In the genomic region with DNA sequence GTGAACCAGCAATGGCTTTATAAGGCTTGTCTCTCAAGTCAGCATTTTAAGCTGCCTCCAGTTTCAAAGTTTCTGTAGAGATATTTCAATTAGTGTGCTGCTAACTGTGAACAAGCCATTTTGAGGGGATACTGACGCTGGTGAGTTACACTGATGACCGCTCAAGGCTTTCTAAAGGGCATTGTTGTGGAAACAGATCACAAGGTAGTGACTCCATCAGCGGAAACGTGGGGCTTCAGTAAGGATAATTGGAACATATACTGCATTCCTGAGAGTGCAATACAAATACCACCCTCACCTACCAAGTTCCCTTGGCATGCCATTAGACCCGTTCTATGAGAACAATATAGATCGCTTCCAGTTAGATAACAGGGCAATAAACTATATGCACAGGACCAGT, we compare ENCODE assay signal across 17 mouse cellular contexts.
"Had no signal": no experiment of that assay in that cellular context is flagged by ENCODE, and none has a peak within 500 bp of the region (broad histone marks: within the 10 kb centered on the region; RNA-seq: fewer than 3 reads in every experiment).

No protein-coding gene starts in this region.

- H3K27ac ChIP-seq: liver, embryonic 14.5 days; midbrain, embryonic 10.5 days; midbrain, embryonic 12.5 days; neural tube, embryonic 12.5 days had no signal

- ATAC-seq: midbrain, embryonic 16.5 days had no signal

- H3K9me3 ChIP-seq: midbrain, embryonic 10.5 days; midbrain, embryonic 12.5 days; neural tube, embryonic 12.5 days had no signal

- H3K36me3 ChIP-seq: midbrain, embryonic 10.5 days; midbrain, embryonic 12.5 days; neural tube, embryonic 12.5 days had no signal

- H3K4me1 ChIP-seq: midbrain, embryonic 12.5 days; neural tube, embryonic 12.5 days had no signal

- H3K27me3 ChIP-seq: midbrain, embryonic 12.5 days; neural tube, embryonic 12.5 days had no signal

- DNase-seq: lung, adult 18-20 months; lung, embryonic 14.5 days; lung, postnatal 10 days; lung, postnatal 4 days; midbrain, embryonic 14.5 days; right cerebral cortex, postnatal 25 days; right cerebral cortex, postnatal 4 days; spleen, adult 18-20 months; thymus, adult 18-20 months; thymus, postnatal 25 days; thymus, postnatal 4 days had no signal

- H3K9ac ChIP-seq: liver, embryonic 14.5 days; lung, embryonic 14.5 days; midbrain, embryonic 12.5 days; neural tube, embryonic 12.5 days had no signal

- H3K4me2 ChIP-seq: lung, embryonic 14.5 days; midbrain, embryonic 12.5 days; neural tube, embryonic 12.5 days had no signal

- H3K4me3 ChIP-seq: midbrain, embryonic 10.5 days; midbrain, embryonic 12.5 days; myocyte; neural tube, embryonic 12.5 days had no signal
